Mouse (Mus musculus) CH12.LX (cell line): ENCODE data around the gene Fgfr2. TPM values are rescaled to one million over a fixed set of nuclear protein-coding genes. Genes with fewer than 3 reads are reported as not detected.

Experiments used
- DNase-seq: peaks from one replicate; pipeline ENCODE4 v3.0.0-alpha.2; 2013; ENCODE audit errors: extremely low read depth
- H3K27ac ChIP-seq: 2 replicates; pipeline ENCODE4 v1.5.1; 2012; ENCODE audit warnings: low read depth, mild to moderate bottlenecking, control low read depth, moderate library complexity; ENCODE audit not compliant: insufficient read depth
- H3K27me3 ChIP-seq: replicated peaks from 2 replicates; pipeline ENCODE3; 2012; ENCODE audit warnings: inconsistent platforms
- H3K36me3 ChIP-seq, 2 experiments: replicated peaks in 1 of 2; 2 replicates each; pipeline versions ENCODE3 to v1.6.1; 2012; ENCODE audit warnings: inconsistent platforms in 1 of 2, low read length in 1 of 2, mild to moderate bottlenecking in 1 of 2, mixed read lengths in 1 of 2, moderate library complexity in 1 of 2; ENCODE audit not compliant: control insufficient read depth in 1 of 2, insufficient read depth in 1 of 2
- H3K4me1 ChIP-seq, 2 experiments: 2 replicates each; pipeline ENCODE4 v1.6.1; 2012; ENCODE audit warnings: inconsistent platforms in 1 of 2, moderate library complexity in 1 of 2; ENCODE audit not compliant: insufficient read depth in 2 of 2, control insufficient read depth in 1 of 2
- H3K4me2 ChIP-seq: 2 replicates; pipeline ENCODE4 v1.6.1; 2012; ENCODE audit warnings: low read depth, mild to moderate bottlenecking, control low read depth; ENCODE audit not compliant: poor library complexity, insufficient read depth, severe bottlenecking
- H3K4me3 ChIP-seq, 3 experiments: fragments of 150-350 bp in 1 of 3; sonication (generic) in 1 of 3; replicated peaks in 1 of 3; 2 replicates each; pipeline versions ENCODE3 to v1.5.1; 2011 to 2012; ENCODE audit warnings: low read depth in 2 of 3, low read length in 2 of 3, mild to moderate bottlenecking in 2 of 3, moderate library complexity in 2 of 3, control low read depth in 1 of 3, improper control_type of control experiment in 1 of 3, inconsistent platforms in 1 of 3, mixed read lengths in 1 of 3; ENCODE audit not compliant: poor library complexity in 1 of 3
- H3K79me2 ChIP-seq: replicated peaks from 2 replicates; pipeline ENCODE4 v1.6.1; 2012; ENCODE audit warnings: mild to moderate bottlenecking, moderate library complexity; ENCODE audit not compliant: control insufficient read depth, poor library complexity, insufficient read depth, severe bottlenecking; ENCODE audit errors: extremely low read depth
- H3K9ac ChIP-seq: 2 replicates; pipeline ENCODE4 v1.6.1; 2012; ENCODE audit warnings: low read depth, mild to moderate bottlenecking, control low read depth, moderate library complexity; ENCODE audit not compliant: insufficient read depth
- H3K9me3 ChIP-seq: replicated peaks from 2 replicates; pipeline ENCODE3; 2012; ENCODE audit warnings: low read length, inconsistent platforms, mixed read lengths
- BHLHE40 ChIP-seq: IDR thresholded peaks from 2 replicates; pipeline ENCODE4 v1.6.1; 2011; ENCODE audit warnings: mild to moderate bottlenecking, low read depth, low read length, improper control_type of control experiment
- CHD1 ChIP-seq: IDR thresholded peaks from 2 replicates; pipeline ENCODE4 v1.6.1; 2012; ENCODE audit warnings: low read depth, low read length, improper control_type of control experiment, inconsistent platforms
- CHD2 ChIP-seq: IDR thresholded peaks from 2 replicates; pipeline ENCODE4 v1.6.1; 2011; ENCODE audit warnings: low read length, improper control_type of control experiment
- CTCF ChIP-seq, 2 experiments: IDR thresholded peaks in 1 of 2; conservative IDR thresholded peaks in 1 of 2; 2 replicates each; pipeline ENCODE4 v1.5.1; 2011 to 2012; ENCODE audit warnings: low read depth in 2 of 2, low read length in 2 of 2, improper control_type of control experiment in 1 of 2, inconsistent platforms in 1 of 2, mild to moderate bottlenecking in 1 of 2, moderate library complexity in 1 of 2
- E2F4 ChIP-seq: IDR thresholded peaks from 2 replicates; pipeline ENCODE4 v1.6.1; 2011; ENCODE audit warnings: low read depth, low read length, improper control_type of control experiment; ENCODE audit not compliant: insufficient replicate concordance
- ELF1 ChIP-seq: IDR thresholded peaks from 2 replicates; pipeline ENCODE4 v1.6.1; 2014; ENCODE audit warnings: low read depth, mild to moderate bottlenecking, inconsistent platforms, low read length, improper control_type of control experiment
- ETS1 ChIP-seq: conservative IDR thresholded peaks from 2 replicates; pipeline ENCODE4 v1.6.1; 2012; ENCODE audit warnings: low read depth, mild to moderate bottlenecking, inconsistent platforms, low read length, improper control_type of control experiment, moderate library complexity
- GABPA ChIP-seq: IDR thresholded peaks from 2 replicates; pipeline ENCODE4 v1.6.1; 2012; ENCODE audit warnings: low read depth, low read length, improper control_type of control experiment, inconsistent platforms; ENCODE audit not compliant: insufficient replicate concordance
- HCFC1 ChIP-seq: IDR thresholded peaks from 2 replicates; pipeline ENCODE4 v1.6.1; 2012; ENCODE audit warnings: low read depth, mild to moderate bottlenecking, inconsistent platforms, low read length, improper control_type of control experiment
- JUN ChIP-seq: IDR thresholded peaks from 2 replicates; pipeline ENCODE4 v1.6.1; 2011; ENCODE audit warnings: low read depth, mild to moderate bottlenecking, low read length, improper control_type of control experiment, moderate library complexity; ENCODE audit not compliant: insufficient read depth
- JUND ChIP-seq: conservative IDR thresholded peaks from 2 replicates; pipeline ENCODE4 v1.6.1; 2011; ENCODE audit warnings: low read depth, low read length, improper control_type of control experiment
- KAT2A ChIP-seq: IDR thresholded peaks from 2 replicates; pipeline ENCODE4 v1.6.1; 2012; ENCODE audit warnings: low read length, improper control_type of control experiment, inconsistent platforms; ENCODE audit not compliant: insufficient replicate concordance
- MAFK ChIP-seq: IDR thresholded peaks from 2 replicates; pipeline ENCODE4 v1.6.1; 2011; ENCODE audit warnings: low read length, improper control_type of control experiment; ENCODE audit not compliant: insufficient replicate concordance
- MAX ChIP-seq: IDR thresholded peaks from 2 replicates; pipeline ENCODE4 v1.6.1; 2011; ENCODE audit warnings: low read length, improper control_type of control experiment
- MAZ ChIP-seq: IDR thresholded peaks from 2 replicates; pipeline ENCODE4 v1.6.1; 2012; ENCODE audit warnings: low read depth, mild to moderate bottlenecking, inconsistent platforms, low read length, improper control_type of control experiment, moderate library complexity
- MEF2A ChIP-seq: IDR thresholded peaks from 2 replicates; pipeline ENCODE4 v1.6.1; 2014; ENCODE audit warnings: low read depth, mild to moderate bottlenecking, inconsistent platforms, low read length, improper control_type of control experiment, borderline replicate concordance
- MXI1 ChIP-seq: IDR thresholded peaks from 2 replicates; pipeline ENCODE4 v1.6.1; 2011; ENCODE audit warnings: mild to moderate bottlenecking, low read depth, low read length, improper control_type of control experiment
- MYC ChIP-seq: IDR thresholded peaks from 2 replicates; pipeline ENCODE4 v1.6.1; 2011; ENCODE audit warnings: low read depth, mild to moderate bottlenecking, improper control_type of control experiment, low read length
- NELFE ChIP-seq: IDR thresholded peaks from 2 replicates; pipeline ENCODE4 v1.6.1; 2011; ENCODE audit warnings: low read depth, low read length, improper control_type of control experiment
- NRF1 ChIP-seq: IDR thresholded peaks from 2 replicates; pipeline ENCODE4 v1.6.1; 2014; ENCODE audit warnings: low read depth, mild to moderate bottlenecking, inconsistent platforms, low read length, improper control_type of control experiment, moderate library complexity
- PAX5 ChIP-seq: IDR thresholded peaks from 2 replicates; pipeline ENCODE4 v1.6.1; 2012; ENCODE audit warnings: low read length, inconsistent platforms, mixed read lengths
- POLR2A ChIP-seq: IDR thresholded peaks from 2 replicates; pipeline ENCODE4 v1.6.1; 2011; ENCODE audit warnings: low read depth, mild to moderate bottlenecking, improper control_type of control experiment, low read length
- RAD21 ChIP-seq: IDR thresholded peaks from 2 replicates; pipeline ENCODE4 v1.6.1; 2011; ENCODE audit warnings: low read depth, mild to moderate bottlenecking, low read length, improper control_type of control experiment, moderate library complexity
- RCOR1 ChIP-seq: conservative IDR thresholded peaks from 2 replicates; pipeline ENCODE4 v1.6.1; 2012; ENCODE audit warnings: low read depth, mild to moderate bottlenecking, inconsistent platforms, low read length, improper control_type of control experiment
- SIN3A ChIP-seq: IDR thresholded peaks from 2 replicates; pipeline ENCODE4 v1.6.1; 2012; ENCODE audit warnings: low read length, improper control_type of control experiment, inconsistent platforms
- UBTF ChIP-seq: IDR thresholded peaks from 2 replicates; pipeline ENCODE4 v1.6.1; 2012; ENCODE audit warnings: low read depth, mild to moderate bottlenecking, inconsistent platforms, low read length, improper control_type of control experiment, moderate library complexity
- USF1 ChIP-seq: IDR thresholded peaks from 2 replicates; pipeline ENCODE4 v1.6.1; 2014; ENCODE audit warnings: low read depth, mild to moderate bottlenecking, inconsistent platforms, low read length, improper control_type of control experiment
- ZKSCAN1 ChIP-seq: IDR thresholded peaks from 2 replicates; pipeline ENCODE4 v1.6.1; 2012; ENCODE audit warnings: low read depth, inconsistent platforms, low read length, improper control_type of control experiment, borderline replicate concordance
- ZMIZ1 ChIP-seq: IDR thresholded peaks from 2 replicates; pipeline ENCODE4 v1.6.1; 2012; ENCODE audit warnings: low read depth, mild to moderate bottlenecking, inconsistent platforms, low read length, improper control_type of control experiment
- ZNF384 ChIP-seq: IDR thresholded peaks from 2 replicates; pipeline ENCODE4 v1.6.1; 2012; ENCODE audit warnings: low read depth, low read length, improper control_type of control experiment, inconsistent platforms
- dilution Hi-C: fragments of 300-500 bp; cut with MboI; formaldehyde crosslinking; loops from 2 replicates; pipeline ENCODE4 v1.14.3; 2020; ENCODE audit warnings: low sequenced_read_pairs; ENCODE audit not compliant: extremely low pct_unique_long_range_greater_than_20kb, extremely low pct_ligation_motif_present
- in situ Hi-C: fragments of 300-500 bp; cut with MboI; formaldehyde crosslinking; loops from 3 replicates; pipeline ENCODE4 v1.14.3; 2019; ENCODE audit warnings: low sequenced_read_pairs, low pct_ligation_motif_present, low pct_unique_long_range_greater_than_20kb, mixed read lengths
- polyA plus RNA-seq: library from polyadenylated mRNA; unstranded; fragments of >175 nt; gene quantifications from 2 replicates; pipeline ENCODE4 v1.2.1, GENCODE M21; 2012; ENCODE audit warnings: low read depth; ENCODE audit not compliant: insufficient read length
- total RNA-seq, 2 experiments: library from RNA; depleted of rRNA; stranded (reverse); fragments of 300-350 nt in 1 of 2; fragments of >200 nt in 1 of 2; gene quantifications; 2 replicates each; pipeline ENCODE4 v1.2.3; 2012 to 2014

Gene Fgfr2
- total and polyA plus RNA-seq, 3 experiments = not detected

DNA sequence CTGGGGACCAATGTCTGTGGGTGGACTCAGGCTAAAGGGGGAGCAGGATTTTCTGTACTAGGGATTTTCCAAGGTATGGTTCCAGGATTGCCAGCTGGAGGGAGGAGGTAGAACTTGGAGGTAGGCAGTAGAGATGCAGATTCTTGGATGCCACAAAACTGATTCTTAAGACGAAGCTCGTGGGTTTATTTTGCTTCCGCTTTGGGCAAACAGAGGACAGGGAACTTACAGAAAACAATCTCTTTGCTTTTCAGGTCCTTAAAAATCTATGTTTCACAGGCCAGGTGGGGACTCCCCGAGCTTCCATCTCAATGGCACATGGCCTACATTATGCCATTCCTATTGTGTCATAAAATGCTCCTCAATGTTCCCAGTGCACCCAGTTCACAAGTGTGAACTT lies 358.8 kb downstream of the Fgfr2 start (continued):
- no peak for TF ChIP-seq RCOR1
- 0 out of 2 replicates have a peak, but pooled peaks have one; percentile 23 for TF ChIP-seq JUND
- no peak for TF ChIP-seq PAX5
- TF ChIP-seq ZNF384 = no peak
- TF ChIP-seq ZKSCAN1 = no peak
- peak; percentile 83; the same call in 1 of the 2 replicates for TF ChIP-seq MYC
- TF ChIP-seq NELFE = no peak; the same call in 1 of the 2 replicates
- no peak for TF ChIP-seq MAZ
- TF ChIP-seq ETS1 = peak; percentile 16; the same call in 1 of the 2 replicates
- TF ChIP-seq ZMIZ1 = no peak; the same call in 1 of the 2 replicates
- TF ChIP-seq E2F4 = no peak
- no peak for TF ChIP-seq MAFK
- peak; percentile 23; the same call in 1 of the 2 replicates for TF ChIP-seq HCFC1
- peak; percentile 44 for TF ChIP-seq POLR2A
- no peak for TF ChIP-seq CTCF (conservative IDR thresholded peaks at IDR 0.05 in 1 of 2, IDR thresholded peaks at IDR 0.05 in 1 of 2; ENCODE audit: low read depth in 2 of 2, low read length in 2 of 2)
- peak; percentile 92 for TF ChIP-seq MAX
- TF ChIP-seq UBTF = no peak
- TF ChIP-seq NRF1 = no peak
- TF ChIP-seq MEF2A = no peak
- no peak for TF ChIP-seq CHD1
- no peak for TF ChIP-seq KAT2A
- TF ChIP-seq GABPA = no peak

DNA sequence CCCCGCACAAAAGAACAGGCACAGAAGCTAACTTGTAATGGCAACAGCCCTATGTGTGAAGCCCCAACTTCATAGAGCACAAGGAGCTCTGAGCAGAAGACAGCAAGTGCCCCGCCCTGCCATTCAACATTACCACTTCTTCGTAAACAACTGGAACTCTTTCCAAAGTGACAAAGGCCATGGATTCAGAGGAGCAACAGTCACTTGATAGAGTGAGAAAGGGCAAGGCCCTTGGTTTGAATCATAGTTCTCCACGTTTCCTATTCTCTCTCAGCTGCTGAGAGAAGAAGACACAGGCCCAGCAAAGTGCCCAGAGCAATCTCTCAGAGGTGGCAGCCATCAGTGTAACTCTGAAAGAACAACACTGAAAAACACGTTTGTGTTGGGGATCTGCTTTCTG lies 359.2 kb downstream of the Fgfr2 start:
- H3K27me3 ChIP-seq = no peaks in the 10 kb centered on the region
- peaks cover 19 to 56% of the 10 kb centered on the region in 2 experiments for H3K36me3 ChIP-seq
- peak overlapping the region; percentile 59 for H3K9ac ChIP-seq
- H3K4me3 ChIP-seq = no peak overlapping the region
- no peaks in the 10 kb centered on the region for H3K9me3 ChIP-seq
- peaks cover 59 to 97% of the 10 kb centered on the region in 2 experiments for H3K4me1 ChIP-seq
- H3K79me2 ChIP-seq = peaks cover 17% of the 10 kb centered on the region
- no peak for DNase-seq
- TF ChIP-seq MXI1 (no peak), ELF1 (no peak), USF1 (no peak), JUN (no peak), CHD1 (no peak), PAX5 (no peak), BHLHE40 (no peak), HCFC1 (no peak), CHD2 (no peak), JUND (no peak), MYC (no peak), SIN3A (no peak), RAD21 (no peak), POLR2A (no peak), E2F4 (no peak), MAFK (no peak)
- H3K27ac ChIP-seq = peak overlapping the region; percentile 97
- in situ Hi-C loops (no loop called here), dilution Hi-C loops (no loop called here)
- H3K4me2 ChIP-seq = peak overlapping the region; percentile 51
